ENCODE assay signal across 7 mouse cellular contexts in the genomic region with DNA sequence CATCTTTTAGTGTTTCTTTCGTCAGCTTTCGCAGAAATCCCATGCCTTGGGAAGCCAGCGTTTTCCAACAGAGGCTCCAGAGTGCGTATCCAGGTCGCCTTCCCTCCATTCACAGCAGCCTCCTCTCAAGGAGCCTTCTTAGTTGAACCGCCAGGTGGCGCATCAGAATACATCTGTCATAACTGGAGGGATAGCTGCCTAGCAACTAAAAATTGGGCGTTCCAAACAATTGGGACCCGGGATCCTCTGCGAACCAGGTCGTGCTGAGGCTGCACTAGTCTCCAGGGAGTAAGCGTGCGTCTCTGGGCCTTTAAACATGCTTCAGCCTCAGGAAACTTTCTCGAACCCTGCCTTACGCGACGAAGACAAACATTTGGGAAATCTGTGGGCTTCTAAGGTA. TPM values are rescaled to one million over a fixed set of nuclear protein-coding genes. Genes with fewer than 3 reads are reported as not detected.
DNase-seq lines count a peak whose midpoint lies in the region; ATAC-seq and TF ChIP-seq lines count a peak whose summit lies in the region.

No protein-coding gene starts in this region.

- TF ChIP-seq CTCF in intestine, postnatal 0 days (IDR thresholded peaks at IDR 0.05; ENCODE audit: low read depth): peak; percentile 87

- peak; percentile 88 for ATAC-seq in granulocyte monocyte progenitor cell, adult 5-6 weeks (replicated peaks; ENCODE audit: poor library complexity, severe bottlenecking)
- ATAC-seq in intestine, postnatal 0 days: no peak
- ATAC-seq in midbrain, embryonic 12.5 days (ENCODE audit: low FRiP score, low read depth): peak; percentile 73

- H3K9me3 ChIP-seq in intestine, postnatal 0 days (ENCODE audit: control insufficient read depth): no peaks in the 10 kb centered on the region
- no peaks in the 10 kb centered on the region for H3K9me3 ChIP-seq in midbrain, embryonic 12.5 days

- H3K4me2 ChIP-seq in intestine, postnatal 0 days (replicated peaks; ENCODE audit: low read depth): peak overlapping the region; percentile 51
- peak overlapping the region; percentile 97 for H3K4me2 ChIP-seq in midbrain, embryonic 12.5 days (replicated peaks)

- 7% methylated on average over 17 of the region's 17 CpGs for WGBS in intestine, postnatal 0 days
- 5% methylated on average over 17 of the region's 17 CpGs for WGBS in midbrain, embryonic 12.5 days

- peaks cover 7% of the 10 kb centered on the region for H3K27me3 ChIP-seq in intestine, postnatal 0 days (replicated peaks; ENCODE audit: control insufficient read depth, insufficient read depth, low read length)
- peaks cover 17% of the 10 kb centered on the region for H3K27me3 ChIP-seq in midbrain, embryonic 12.5 days

- H3K9ac ChIP-seq in intestine, postnatal 0 days (ENCODE audit: low read depth, low read length): no peak overlapping the region
- no peak overlapping the region for H3K9ac ChIP-seq in midbrain, embryonic 12.5 days (replicated peaks)

- H3K4me1 ChIP-seq in intestine, postnatal 0 days (replicated peaks; ENCODE audit: control insufficient read depth, insufficient read depth, low read length): 0 out of 2 replicates have a peak, but pooled peaks cover 5% of the 10 kb centered on the region
- peaks cover 8% of the 10 kb centered on the region; the same call in 1 of the 2 replicates for H3K4me1 ChIP-seq in midbrain, embryonic 12.5 days

- H3K4me3 ChIP-seq in intestine, postnatal 0 days (ENCODE audit: low read depth, low read length): 0 out of 2 replicates have a peak overlapping the region, but pooled peaks have one; percentile 5
- peak overlapping the region; percentile 21 for H3K4me3 ChIP-seq in midbrain, embryonic 12.5 days

- no peak overlapping the region for H3K27ac ChIP-seq in intestine, postnatal 0 days (ENCODE audit: low read depth, low read length)
- H3K27ac ChIP-seq in midbrain, embryonic 12.5 days (replicated peaks): no peak overlapping the region

- peak; percentile 87 for DNase-seq in adrenal gland, postnatal 10 days
- DNase-seq in embryo, embryonic 9.5 days (ENCODE audit: extremely low spot score): peak; percentile 75
- DNase-seq in left cerebral cortex, postnatal 4 days: peak; percentile 89
- DNase-seq in skeletal muscle tissue, adult 2 months (ENCODE audit: low read depth, low spot score): peak; percentile 62

- H3K36me3 ChIP-seq in intestine, postnatal 0 days (ENCODE audit: control insufficient read depth, insufficient read depth): no peaks in the 10 kb centered on the region
- no peaks in the 10 kb centered on the region for H3K36me3 ChIP-seq in midbrain, embryonic 12.5 days

- intact Hi-C loops in left cerebral cortex, postnatal 4 days (cut with DNase I): no loop called here

RNA-seq across cellular contexts. Expression of gene 5330417C22Rik, which starts 1.0 kb away (rescaled TPM):
- 1 to 10 TPM; 1.7 to 1.8 TPM for total RNA-seq in adrenal gland, postnatal 10 days (2021)
- 0.15 TPM in 1 of 2 replicates, not detected in the other for total RNA-seq in granulocyte monocyte progenitor cell, adult 5-6 weeks (2014; fragmentation: Nextera tagmentation)
- total RNA-seq in granulocyte monocyte progenitor cell, adult 5-6 weeks (2017): 0.13 TPM in 1 of 2 replicates, not detected in the other
- polyA plus RNA-seq in intestine, postnatal 0 days (2015; fragmentation: Nextera tagmentation; extraction: Ambion mirVana): 8.6 and 10.8 TPM in 2 replicates
- 10 to 100 TPM; 17.6 to 20.1 TPM for total RNA-seq in left cerebral cortex, postnatal 4 days (2021)
- polyA plus RNA-seq in midbrain, embryonic 12.5 days (2016; fragmentation: Nextera tagmentation; extraction: Ambion mirVana): 4.2 and 4.9 TPM in 2 replicates

RNA-seq across cellular contexts. Expression of gene 1700013F07Rik, which starts 3.4 kb away (rescaled TPM):
- under 1 TPM in 1 of 2 experiments, not detected in 1; 0.42 TPM for total RNA-seq in adrenal gland, postnatal 10 days (2021)
- not detected in 2 replicates for total RNA-seq in granulocyte monocyte progenitor cell, adult 5-6 weeks (2014; fragmentation: Nextera tagmentation)
- not detected in 2 replicates for total RNA-seq in granulocyte monocyte progenitor cell, adult 5-6 weeks (2017)
- not detected in 2 replicates for polyA plus RNA-seq in intestine, postnatal 0 days (2015; fragmentation: Nextera tagmentation; extraction: Ambion mirVana)
- total RNA-seq in left cerebral cortex, postnatal 4 days (2021): 1 to 10 TPM; 2.4 to 2.7 TPM
- 0.45 and 0.56 TPM in 2 replicates for polyA plus RNA-seq in midbrain, embryonic 12.5 days (2016; fragmentation: Nextera tagmentation; extraction: Ambion mirVana)

RNA-seq across cellular contexts. Expression of gene Tmem167b, which starts 25.0 kb away (rescaled TPM):
- 10 to 100 TPM; 38.3 to 40.4 TPM for total RNA-seq in adrenal gland, postnatal 10 days (2021)
- 6.8 and 11.4 TPM in 2 replicates for total RNA-seq in granulocyte monocyte progenitor cell, adult 5-6 weeks (2014; fragmentation: Nextera tagmentation)
- 32.8 and 34.7 TPM in 2 replicates for total RNA-seq in granulocyte monocyte progenitor cell, adult 5-6 weeks (2017)
- polyA plus RNA-seq in intestine, postnatal 0 days (2015; fragmentation: Nextera tagmentation; extraction: Ambion mirVana): 27.5 and 27.9 TPM in 2 replicates
- 10 to 100 TPM; 45.4 to 46.1 TPM for total RNA-seq in left cerebral cortex, postnatal 4 days (2021)
- polyA plus RNA-seq in midbrain, embryonic 12.5 days (2016; fragmentation: Nextera tagmentation; extraction: Ambion mirVana): 59.6 and 66.4 TPM in 2 replicates

RNA-seq across cellular contexts. Expression of gene Taf13, which starts 34.2 kb away (rescaled TPM):
- total RNA-seq in adrenal gland, postnatal 10 days (2021): 10 to 100 TPM; 21.0 to 25.0 TPM
- total RNA-seq in granulocyte monocyte progenitor cell, adult 5-6 weeks (2014; fragmentation: Nextera tagmentation): 13.8 and 16.5 TPM in 2 replicates
- total RNA-seq in granulocyte monocyte progenitor cell, adult 5-6 weeks (2017): 13.3 and 21.7 TPM in 2 replicates
- polyA plus RNA-seq in intestine, postnatal 0 days (2015; fragmentation: Nextera tagmentation; extraction: Ambion mirVana): 29.9 and 30.4 TPM in 2 replicates
- total RNA-seq in left cerebral cortex, postnatal 4 days (2021): 10 to 100 TPM; 22.3 to 26.3 TPM
- polyA plus RNA-seq in midbrain, embryonic 12.5 days (2016; fragmentation: Nextera tagmentation; extraction: Ambion mirVana): 71.7 and 96.7 TPM in 2 replicates

RNA-seq across cellular contexts. Expression of gene Wdr47, which starts 53.8 kb away (rescaled TPM):
- total RNA-seq in adrenal gland, postnatal 10 days (2021): 10 to 100 TPM; 10.2 to 11.0 TPM
- total RNA-seq in granulocyte monocyte progenitor cell, adult 5-6 weeks (2014; fragmentation: Nextera tagmentation): 2.5 and 2.8 TPM in 2 replicates
- total RNA-seq in granulocyte monocyte progenitor cell, adult 5-6 weeks (2017): 4.4 and 6.6 TPM in 2 replicates
- polyA plus RNA-seq in intestine, postnatal 0 days (2015; fragmentation: Nextera tagmentation; extraction: Ambion mirVana): 2.9 and 3.0 TPM in 2 replicates
- 100 to 1,000 TPM; 184 to 186 TPM for total RNA-seq in left cerebral cortex, postnatal 4 days (2021)
- 67.8 and 70.0 TPM in 2 replicates for polyA plus RNA-seq in midbrain, embryonic 12.5 days (2016; fragmentation: Nextera tagmentation; extraction: Ambion mirVana)

Comparison
In these comparisons a context has a peak if more than half of its experiments do, and no peak if none do; other contexts are left out.
1. RNA of gene 5330417C22Rik, which starts 1.0 kb away (total RNA-seq): 17.6 to 20.1 TPM in left cerebral cortex, postnatal 4 days; 1.7 to 1.8 TPM in adrenal gland, postnatal 10 days and 0.13 to 0.15 TPM in granulocyte monocyte progenitor cell, adult 5-6 weeks; every median in the first group is over 4 times any median in the second.
2. Peak in every context shown above with its lines, with median percentiles within 50 percentile points of each other: DNase-seq.